Mouse (Mus musculus): ENCODE measurements around the gene Tada3. TPM values are rescaled to one million over a fixed set of nuclear protein-coding genes. Genes with fewer than 3 reads are reported as not detected.

Gene Tada3
- polyA plus RNA-seq, 1 experiment from 2014 or later, result 44.0 TPM

DNA sequence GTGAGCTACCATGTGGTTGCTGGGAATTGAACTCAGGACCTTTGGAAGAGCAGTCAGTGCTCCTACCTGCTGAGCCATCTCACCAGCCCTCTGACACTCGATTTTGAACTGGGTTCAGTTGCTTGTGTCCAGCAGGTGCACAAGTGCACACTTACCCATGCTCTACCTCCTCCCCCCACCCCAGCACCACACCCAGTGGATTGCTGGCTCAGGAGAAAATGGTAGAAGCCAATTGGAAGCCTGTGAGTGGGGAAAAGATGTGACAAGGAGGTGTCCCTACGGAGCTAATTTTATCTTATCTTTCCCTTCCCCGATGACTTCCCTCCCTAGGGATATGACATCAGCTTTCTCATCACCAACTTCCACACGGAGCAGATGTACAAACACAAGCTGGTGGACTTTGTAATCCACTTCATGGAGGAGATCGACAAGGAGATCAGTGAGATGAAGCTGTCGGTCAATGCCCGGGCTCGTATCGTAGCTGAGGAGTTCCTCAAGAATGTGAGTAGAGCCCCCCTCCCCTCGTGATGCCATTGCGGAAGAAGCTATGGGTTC is 7.6 kb upstream of the Tada3 start:
- Histone ChIP-seq H3K4me2 (replicated peaks) (no peak overlapping the region), H3K27me3 (replicated peaks) (no peaks in the 10 kb centered on the region), H3K27ac (0 out of 2 replicates have a peak overlapping the region, but pooled peaks have one; percentile 7), H3K9me3 (no peaks in the 10 kb centered on the region), H3K4me1 (replicated peaks) (0 out of 2 replicates have a peak, but pooled peaks cover 4% of the 10 kb centered on the region), H3K4me3 (replicated peaks) (no peak overlapping the region), H3K36me3 (peaks cover 69% of the 10 kb centered on the region), H3K9ac (no peak overlapping the region)
- WGBS, result 60% methylated on average over 11 of the region's 11 CpGs
- ATAC-seq, result no peak

DNA sequence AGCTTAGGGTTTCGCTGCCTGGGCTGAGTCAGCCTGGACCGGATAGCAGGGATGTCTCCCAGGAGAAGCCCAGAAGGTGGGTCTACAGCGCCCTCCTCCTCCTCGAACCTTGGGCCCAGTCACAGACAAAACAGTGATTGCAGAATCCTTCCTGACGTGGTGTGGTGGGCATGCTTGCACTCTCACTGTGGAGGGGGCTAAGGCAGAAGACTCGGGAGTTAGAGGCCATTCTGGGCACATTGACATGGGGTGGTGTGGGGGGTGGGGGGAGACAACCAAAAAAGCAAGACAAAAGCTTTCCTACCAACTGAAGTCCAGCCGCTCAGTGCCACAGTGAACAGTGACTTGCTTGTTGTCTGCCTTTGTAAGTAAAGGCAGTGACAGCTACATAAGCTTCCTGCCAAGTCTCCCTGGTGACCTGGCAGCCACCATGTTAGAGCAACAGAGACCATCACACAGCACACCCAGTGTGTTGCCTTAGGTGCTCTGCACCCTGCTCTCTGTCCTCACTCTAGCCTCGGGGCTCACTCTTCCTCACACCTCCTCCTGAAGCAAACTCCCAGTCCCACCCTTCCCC is 6.8 kb upstream of the Tada3 start:
- H3K4me2 ChIP-seq (replicated peaks), result no peak overlapping the region
- H3K9ac ChIP-seq, result no peak overlapping the region
- H3K27ac ChIP-seq, result no peak overlapping the region
- H3K27me3 ChIP-seq (replicated peaks), result no peaks in the 10 kb centered on the region
- 90% methylated on average over 8 of the region's 8 CpGs for WGBS
- no peak for ATAC-seq
- no peaks in the 10 kb centered on the region for H3K9me3 ChIP-seq
- H3K4me1 ChIP-seq (replicated peaks), result peaks cover 9% of the 10 kb centered on the region
- H3K4me3 ChIP-seq (replicated peaks), result no peak overlapping the region
- peaks cover 61% of the 10 kb centered on the region for H3K36me3 ChIP-seq

DNA sequence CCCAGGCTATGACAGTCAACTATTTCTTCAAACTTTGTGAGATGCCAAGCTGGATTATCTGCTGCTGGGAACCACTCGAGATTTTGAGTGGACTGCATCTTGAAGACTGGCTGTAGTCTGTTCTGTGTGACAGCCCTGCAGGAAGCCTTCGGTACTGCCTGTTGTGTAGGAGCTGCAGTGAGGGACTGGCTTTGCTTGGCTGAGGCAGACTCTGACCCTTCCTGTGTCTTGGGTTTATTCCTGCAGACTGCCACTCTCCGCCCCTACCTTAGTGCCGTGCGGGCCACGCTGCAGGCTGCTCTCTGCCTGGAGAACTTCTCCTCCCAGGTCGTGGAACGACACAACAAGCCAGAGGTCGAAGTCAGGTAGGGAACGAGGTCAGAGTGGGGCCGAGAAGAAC is 2.8 kb upstream of the Tada3 start:
- Histone ChIP-seq H3K27ac (no peak overlapping the region), H3K4me1 (replicated peaks) (peaks cover 18% of the 10 kb centered on the region), H3K36me3 (peaks cover 39% of the 10 kb centered on the region), H3K4me3 (replicated peaks) (no peak overlapping the region), H3K9me3 (no peaks in the 10 kb centered on the region), H3K9ac (no peak overlapping the region), H3K4me2 (replicated peaks) (no peak overlapping the region), H3K27me3 (replicated peaks) (no peaks in the 10 kb centered on the region)
- 91% methylated on average over 11 of the region's 11 CpGs for WGBS
- no peak for ATAC-seq

DNA sequence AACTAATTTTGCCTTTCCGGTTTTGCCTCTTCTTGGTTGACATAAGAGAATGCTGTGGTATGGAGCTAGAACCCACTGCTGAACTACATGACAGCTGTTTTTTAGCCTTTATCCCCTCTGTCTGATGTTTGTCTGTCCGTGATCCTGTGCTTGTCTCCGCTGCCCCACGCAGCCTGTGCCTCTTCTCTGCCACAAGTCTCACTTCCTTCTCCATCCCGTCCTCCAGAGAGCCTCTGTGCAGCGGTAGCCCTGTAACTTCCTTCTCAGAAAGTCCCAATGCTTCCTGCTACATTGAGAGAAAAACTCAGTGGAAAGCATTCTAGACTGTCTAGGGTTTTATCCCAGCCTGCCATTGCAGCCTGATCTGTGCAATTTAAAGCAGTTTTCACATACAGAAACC is 1.6 kb upstream of the Tada3 start:
- Histone ChIP-seq H3K36me3 (peaks cover 40% of the 10 kb centered on the region), H3K9ac (peak overlapping the region; percentile 93), H3K27ac (no peak overlapping the region), H3K4me1 (replicated peaks) (peaks cover 14% of the 10 kb centered on the region), H3K27me3 (replicated peaks) (no peaks in the 10 kb centered on the region), H3K4me2 (replicated peaks) (peak overlapping the region; percentile 71), H3K4me3 (replicated peaks) (peak overlapping the region; percentile 99), H3K9me3 (no peaks in the 10 kb centered on the region)
- 73% methylated on average over 6 of the region's 6 CpGs for WGBS
- no peak for ATAC-seq

DNA sequence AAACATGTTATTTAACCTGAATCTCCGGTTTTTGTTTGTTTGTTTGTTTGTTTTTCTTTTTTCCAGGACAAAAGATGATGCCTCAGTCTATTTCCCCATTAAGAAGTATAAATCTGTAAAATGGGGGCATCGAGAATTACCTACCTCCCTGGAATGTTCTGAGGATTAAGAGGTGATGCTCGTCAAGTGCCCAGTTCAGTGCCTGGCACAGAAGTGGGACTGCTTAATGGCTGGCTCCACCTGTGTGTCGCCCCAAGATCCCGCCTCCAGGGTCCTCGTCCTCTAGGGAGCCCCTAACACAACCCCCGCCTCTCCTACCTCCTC is 549 bp downstream of the Tada3 start:
- Histone ChIP-seq H3K27ac (peak overlapping the region; percentile 96), H3K4me1 (replicated peaks) (peaks cover 14% of the 10 kb centered on the region), H3K36me3 (peaks cover 45% of the 10 kb centered on the region), H3K9ac (peak overlapping the region; percentile 93), H3K9me3 (no peaks in the 10 kb centered on the region), H3K27me3 (replicated peaks) (no peaks in the 10 kb centered on the region), H3K4me2 (replicated peaks) (peak overlapping the region; percentile 71), H3K4me3 (replicated peaks) (peak overlapping the region; percentile 99)
- no peak for ATAC-seq
- 7% methylated on average over 7 of the region's 7 CpGs for WGBS

DNA sequence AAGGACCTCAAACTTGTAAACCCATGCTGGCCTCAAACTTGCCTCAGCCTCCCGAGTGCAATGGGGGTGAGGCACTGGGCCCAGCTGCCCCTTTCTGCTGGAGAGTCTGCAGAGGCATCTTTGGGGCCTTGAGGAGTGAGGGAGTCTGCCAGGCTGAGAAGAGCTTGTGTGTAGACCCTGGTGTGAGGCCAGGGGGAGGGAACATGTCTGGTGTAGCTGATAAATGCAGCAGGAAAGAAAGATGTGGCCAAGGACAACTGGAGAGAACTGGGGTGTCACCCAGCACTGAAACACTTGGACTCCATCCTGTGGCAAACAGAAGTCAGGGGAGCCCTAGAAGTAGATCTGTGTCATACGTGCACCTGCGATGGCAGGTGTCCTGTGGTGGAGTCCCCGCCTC is 4.2 kb downstream of the Tada3 start:
- H3K9ac ChIP-seq, result no peak overlapping the region
- no peaks in the 10 kb centered on the region for H3K9me3 ChIP-seq
- no peak for ATAC-seq
- 89% methylated on average over 4 of the region's 4 CpGs for WGBS
- no peaks in the 10 kb centered on the region for H3K27me3 ChIP-seq (replicated peaks)
- no peak overlapping the region for H3K4me2 ChIP-seq (replicated peaks)
- H3K27ac ChIP-seq, result no peak overlapping the region
- peaks cover 46% of the 10 kb centered on the region for H3K36me3 ChIP-seq
- no peak overlapping the region for H3K4me3 ChIP-seq (replicated peaks)
- H3K4me1 ChIP-seq (replicated peaks), result 0 out of 2 replicates have a peak, but pooled peaks cover 3% of the 10 kb centered on the region

DNA sequence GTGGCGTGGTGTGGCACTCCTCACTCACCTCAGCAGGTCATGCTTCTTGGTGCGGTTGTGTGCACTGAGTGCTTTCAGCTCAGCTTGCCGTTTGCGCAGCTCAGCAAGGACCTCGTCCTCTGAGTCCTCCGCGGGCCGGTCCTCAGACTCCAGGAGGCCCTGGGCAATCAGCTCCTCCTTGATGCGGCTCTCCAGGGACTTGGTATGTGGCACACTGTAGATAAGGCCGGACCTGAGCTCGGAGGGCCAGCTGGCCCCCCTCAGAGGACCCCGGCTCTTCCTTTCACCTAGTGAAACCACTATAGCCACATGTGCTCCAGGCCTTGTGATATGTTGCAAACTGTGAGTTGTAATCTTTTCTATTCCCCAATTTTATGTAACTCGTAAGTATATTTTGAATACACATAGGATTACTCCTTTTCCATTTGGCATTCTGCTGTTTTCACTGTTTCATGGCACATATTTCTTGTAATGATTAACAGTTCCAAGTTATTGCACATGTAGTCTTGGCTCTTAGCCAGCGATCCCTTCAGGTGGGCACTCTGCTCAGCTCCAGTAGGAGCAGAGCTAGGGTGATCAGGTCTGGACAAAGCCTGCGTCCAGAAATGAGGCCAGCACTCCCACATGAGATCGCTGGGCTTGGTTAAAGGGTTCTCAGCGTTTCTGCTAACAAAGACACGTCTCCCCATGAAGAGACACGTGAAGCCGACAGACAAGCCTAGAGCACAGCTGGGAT is 7.3 kb downstream of the Tada3 start:
- Histone ChIP-seq H3K9me3 (no peaks in the 10 kb centered on the region), H3K4me2 (replicated peaks) (peak overlapping the region; percentile 15; the same call in 1 of the 2 replicates), H3K27me3 (replicated peaks) (no peaks in the 10 kb centered on the region), H3K4me1 (replicated peaks) (no peaks in the 10 kb centered on the region), H3K9ac (no peak overlapping the region), H3K36me3 (peaks cover 40% of the 10 kb centered on the region), H3K27ac (no peak overlapping the region), H3K4me3 (replicated peaks) (no peak overlapping the region)
- WGBS, result 82% methylated on average over 20 of the region's 20 CpGs
- peak; percentile 76 for ATAC-seq

DNA sequence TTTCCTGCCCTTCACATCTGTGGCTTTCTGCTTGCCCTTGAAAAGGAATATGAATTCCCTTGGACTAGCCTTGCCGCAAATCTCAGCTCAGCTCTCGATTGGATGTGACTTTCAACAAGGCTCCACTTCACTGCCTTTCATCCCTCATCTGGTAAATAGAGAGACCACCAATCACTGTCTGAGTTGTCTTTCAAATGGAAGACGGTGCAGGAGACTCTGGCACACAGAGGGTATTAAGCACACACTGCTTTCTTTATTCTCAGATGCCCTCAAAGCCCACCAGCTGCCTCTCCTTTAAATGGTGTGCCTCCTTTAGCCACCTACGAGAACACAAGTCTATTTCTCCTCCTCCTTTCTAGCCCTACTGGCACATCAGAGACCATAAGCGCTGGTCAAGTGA is 9.1 kb downstream of the Tada3 start:
- Histone ChIP-seq H3K27me3 (replicated peaks) (no peaks in the 10 kb centered on the region), H3K9ac (no peak overlapping the region), H3K36me3 (peaks cover 29% of the 10 kb centered on the region), H3K4me1 (replicated peaks) (no peaks in the 10 kb centered on the region), H3K4me2 (replicated peaks) (no peak overlapping the region), H3K9me3 (no peaks in the 10 kb centered on the region), H3K27ac (no peak overlapping the region), H3K4me3 (replicated peaks) (no peak overlapping the region)
- WGBS, result 85% methylated on average over 5 of the region's 5 CpGs
- ATAC-seq, result no peak

DNA sequence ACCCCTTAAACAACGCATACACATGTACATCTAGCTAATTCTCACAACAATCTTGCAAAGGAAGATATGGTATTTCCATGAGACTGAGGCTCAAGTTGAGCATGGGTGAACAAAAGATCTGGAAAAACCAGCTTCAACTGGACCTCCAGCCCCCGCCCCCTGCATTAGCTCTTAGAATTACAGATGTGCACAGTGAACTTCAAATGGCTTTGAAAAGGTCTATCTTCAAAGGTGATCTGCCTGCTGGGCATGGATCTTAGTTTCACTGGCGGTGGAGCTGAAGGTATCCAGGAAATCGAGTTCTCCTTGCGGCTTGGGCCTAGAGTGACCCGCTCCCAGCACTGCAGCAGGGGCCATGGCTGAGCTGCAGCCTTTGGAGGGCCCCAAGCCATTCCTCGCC is 9.6 kb downstream of the Tada3 start:
- Histone ChIP-seq H3K9ac (no peak overlapping the region), H3K4me3 (replicated peaks) (no peak overlapping the region), H3K27ac (no peak overlapping the region), H3K36me3 (peaks cover 24% of the 10 kb centered on the region), H3K9me3 (no peaks in the 10 kb centered on the region), H3K27me3 (replicated peaks) (no peaks in the 10 kb centered on the region), H3K4me2 (replicated peaks) (no peak overlapping the region), H3K4me1 (replicated peaks) (no peaks in the 10 kb centered on the region)
- WGBS, result 86% methylated on average over 7 of the region's 7 CpGs
- ATAC-seq, result no peak

DNA sequence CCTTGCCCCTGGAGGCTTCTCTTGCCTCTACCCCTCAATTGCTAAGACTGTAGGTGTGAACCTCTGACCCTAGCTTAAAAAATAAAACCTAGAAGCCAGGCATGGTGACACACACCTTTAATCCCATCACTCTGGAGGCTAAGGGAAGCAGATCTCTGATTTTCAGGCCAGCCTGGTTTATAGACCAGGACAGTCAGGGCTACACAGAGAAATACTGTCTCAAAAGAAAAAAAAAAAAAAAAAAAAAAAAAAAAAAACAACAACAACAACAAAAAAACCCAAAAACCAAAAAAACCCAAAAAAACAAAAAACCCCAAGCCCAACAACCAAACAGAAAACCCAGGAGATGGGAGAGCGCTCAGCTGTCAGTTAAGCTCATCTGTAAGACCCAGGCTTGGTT is 10.1 kb downstream of the Tada3 start:
- Histone ChIP-seq H3K9ac (no peak overlapping the region), H3K4me2 (replicated peaks) (no peak overlapping the region), H3K4me3 (replicated peaks) (no peak overlapping the region), H3K36me3 (peaks cover 22% of the 10 kb centered on the region), H3K4me1 (replicated peaks) (no peaks in the 10 kb centered on the region), H3K27ac (no peak overlapping the region), H3K27me3 (replicated peaks) (no peaks in the 10 kb centered on the region), H3K9me3 (no peaks in the 10 kb centered on the region)
- WGBS, result 92% methylated on average over 1 of the region's 1 CpGs
- ATAC-seq, result no peak

DNA sequence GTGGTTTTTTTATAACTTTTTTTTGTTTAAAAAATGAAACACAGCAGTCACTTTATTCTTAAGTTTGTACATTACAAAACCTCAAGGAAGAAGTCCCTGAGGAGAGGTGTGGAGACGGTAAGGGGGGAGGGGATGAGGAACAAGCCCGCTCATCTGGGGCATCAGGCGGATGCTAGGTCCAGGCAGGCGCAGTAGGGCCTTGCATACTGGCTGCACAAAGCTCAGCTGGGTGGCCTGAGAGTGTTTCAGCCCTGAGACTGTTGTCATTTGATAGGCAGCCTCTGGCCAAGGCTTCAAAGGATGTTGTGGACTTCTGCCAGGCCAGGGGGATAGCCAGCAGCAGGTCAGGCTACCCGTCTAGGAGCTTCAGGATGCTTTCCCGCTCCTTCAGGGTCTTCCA is 11.0 kb downstream of the Tada3 start:
- no peak overlapping the region for H3K4me2 ChIP-seq (replicated peaks)
- no peak overlapping the region for H3K9ac ChIP-seq
- no peak overlapping the region for H3K4me3 ChIP-seq (replicated peaks)
- no peak for ATAC-seq
- no peak overlapping the region for H3K27ac ChIP-seq
- H3K27me3 ChIP-seq (replicated peaks), result no peaks in the 10 kb centered on the region
- no peaks in the 10 kb centered on the region for H3K9me3 ChIP-seq
- no peaks in the 10 kb centered on the region for H3K4me1 ChIP-seq (replicated peaks)
- WGBS, result 95% methylated on average over 6 of the region's 6 CpGs
- peaks cover 16% of the 10 kb centered on the region for H3K36me3 ChIP-seq

DNA sequence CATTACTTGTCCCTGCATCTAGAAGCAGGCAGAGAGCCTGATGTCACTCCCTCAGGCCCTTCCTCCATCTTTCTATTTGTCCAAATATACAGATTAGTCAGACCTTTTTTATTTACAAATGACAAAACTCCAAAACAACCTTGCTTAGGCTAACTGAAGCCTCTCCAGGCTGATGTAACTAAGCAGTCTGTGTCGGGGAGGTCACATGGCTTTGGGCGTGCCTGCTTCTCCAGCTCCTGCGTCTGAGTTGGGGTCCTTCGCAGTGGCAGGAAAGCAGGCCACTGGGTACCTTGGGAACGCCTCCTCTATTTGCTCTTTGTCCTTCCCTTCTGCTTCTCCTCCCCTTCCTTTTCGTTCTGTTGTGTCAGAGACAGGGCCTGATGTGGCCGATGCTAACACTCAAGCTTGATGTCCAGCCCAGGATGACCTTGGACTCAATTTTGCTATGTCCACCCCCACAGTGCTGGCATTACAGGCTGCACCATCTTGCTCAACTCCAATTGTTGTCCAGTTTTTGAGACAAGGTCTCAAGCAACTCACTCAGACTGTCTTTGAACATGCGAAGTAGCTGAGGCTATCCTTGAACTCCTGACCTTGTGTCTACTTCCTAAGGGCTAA is 13.1 kb downstream of the Tada3 start:
- H3K4me1 ChIP-seq (replicated peaks), result no peaks in the 10 kb centered on the region
- no peaks in the 10 kb centered on the region for H3K27me3 ChIP-seq (replicated peaks)
- H3K9ac ChIP-seq, result no peak overlapping the region
- no peak overlapping the region for H3K27ac ChIP-seq
- no peaks in the 10 kb centered on the region for H3K36me3 ChIP-seq
- no peak overlapping the region for H3K4me2 ChIP-seq (replicated peaks)
- no peaks in the 10 kb centered on the region for H3K9me3 ChIP-seq
- WGBS, result 65% methylated on average over 8 of the region's 8 CpGs
- H3K4me3 ChIP-seq (replicated peaks), result no peak overlapping the region
- ATAC-seq, result no peak
